Mouse (Mus musculus) cerebral cortex, adult 2 months (tissue): Measurements from ENCODE around the gene Hoxc11.

Experiments
- WGBS: fragments of 180-500 bp; shearing (Covaris S2); methylation state at CpG from one replicate; pipeline ENCODE4 v1.1.7; 2018; 5-methylcytosine and 5-hydroxymethylcytosine counted together

Gene Hoxc11

DNA sequence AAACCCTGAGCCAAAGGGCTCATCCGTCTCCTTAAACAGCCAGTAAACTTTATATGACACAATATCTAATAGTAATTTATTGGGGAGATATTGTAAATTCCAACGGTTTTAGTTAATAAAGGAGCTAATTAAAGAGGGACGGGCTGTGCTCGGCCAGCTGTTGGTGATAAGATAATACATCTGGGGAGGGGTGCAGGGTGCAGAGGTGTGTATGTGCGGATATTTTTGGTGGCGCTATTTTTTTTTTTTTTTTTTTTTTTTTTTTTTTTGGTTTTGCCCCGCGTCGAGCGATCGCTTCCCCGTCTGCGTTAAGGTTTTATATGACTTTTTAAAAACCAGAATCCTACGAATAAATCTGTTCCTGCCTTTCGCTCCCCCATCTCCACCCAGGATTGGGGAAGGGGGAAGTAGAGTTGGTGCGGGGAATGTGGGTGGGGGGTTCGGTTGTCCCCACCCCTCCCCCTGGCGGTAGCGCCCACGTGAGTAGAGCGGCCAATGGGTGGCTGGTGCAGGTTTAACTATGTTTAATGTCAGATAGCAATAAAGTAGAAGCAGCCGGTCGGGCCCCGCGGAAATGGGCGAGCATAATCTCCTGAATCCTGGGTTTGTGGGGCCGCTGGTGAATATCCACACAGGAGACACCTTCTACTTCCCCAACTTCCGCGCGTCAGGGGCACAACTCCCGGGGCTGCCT lies 17.8 kb upstream of the Hoxc11 start, which contains the start of gene Hoxc12:
Hoxc12 (plus strand) TSS at position 479 of the 694 bp plus-strand sequence.
- WGBS, result 2% methylated on average over 31 of the region's 31 CpGs

DNA sequence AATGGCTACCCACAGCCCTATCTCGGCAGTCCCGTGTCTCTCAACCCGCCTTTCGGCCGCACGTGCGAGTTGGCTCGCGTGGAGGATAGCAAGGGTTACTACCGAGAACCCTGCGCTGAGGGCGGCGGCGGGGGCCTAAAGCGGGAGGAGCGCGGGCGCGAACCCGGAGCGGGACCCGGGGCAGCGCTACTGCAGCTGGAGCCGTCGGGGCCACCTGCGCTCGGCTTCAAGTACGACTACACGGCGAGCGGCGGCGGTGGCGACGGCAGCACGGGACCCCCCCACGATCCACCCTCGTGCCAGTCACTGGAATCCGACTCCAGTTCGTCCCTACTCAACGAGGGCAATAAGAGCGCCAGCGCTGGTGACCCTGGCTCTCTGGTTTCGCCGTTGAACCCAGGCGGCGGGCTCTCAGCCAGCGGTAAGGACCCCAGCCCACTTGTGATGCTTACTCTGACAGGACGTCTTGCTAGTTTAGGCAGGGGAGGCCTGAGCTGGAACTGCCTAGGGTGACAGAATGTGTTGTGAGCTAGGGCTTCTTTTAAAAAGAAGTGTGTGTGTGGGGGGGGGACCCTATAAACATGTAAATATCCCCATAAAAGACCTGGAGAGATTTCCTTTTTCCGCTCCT lies 17.1 kb upstream of the Hoxc11 start:
- WGBS, result 3% methylated on average over 50 of the region's 50 CpGs

DNA sequence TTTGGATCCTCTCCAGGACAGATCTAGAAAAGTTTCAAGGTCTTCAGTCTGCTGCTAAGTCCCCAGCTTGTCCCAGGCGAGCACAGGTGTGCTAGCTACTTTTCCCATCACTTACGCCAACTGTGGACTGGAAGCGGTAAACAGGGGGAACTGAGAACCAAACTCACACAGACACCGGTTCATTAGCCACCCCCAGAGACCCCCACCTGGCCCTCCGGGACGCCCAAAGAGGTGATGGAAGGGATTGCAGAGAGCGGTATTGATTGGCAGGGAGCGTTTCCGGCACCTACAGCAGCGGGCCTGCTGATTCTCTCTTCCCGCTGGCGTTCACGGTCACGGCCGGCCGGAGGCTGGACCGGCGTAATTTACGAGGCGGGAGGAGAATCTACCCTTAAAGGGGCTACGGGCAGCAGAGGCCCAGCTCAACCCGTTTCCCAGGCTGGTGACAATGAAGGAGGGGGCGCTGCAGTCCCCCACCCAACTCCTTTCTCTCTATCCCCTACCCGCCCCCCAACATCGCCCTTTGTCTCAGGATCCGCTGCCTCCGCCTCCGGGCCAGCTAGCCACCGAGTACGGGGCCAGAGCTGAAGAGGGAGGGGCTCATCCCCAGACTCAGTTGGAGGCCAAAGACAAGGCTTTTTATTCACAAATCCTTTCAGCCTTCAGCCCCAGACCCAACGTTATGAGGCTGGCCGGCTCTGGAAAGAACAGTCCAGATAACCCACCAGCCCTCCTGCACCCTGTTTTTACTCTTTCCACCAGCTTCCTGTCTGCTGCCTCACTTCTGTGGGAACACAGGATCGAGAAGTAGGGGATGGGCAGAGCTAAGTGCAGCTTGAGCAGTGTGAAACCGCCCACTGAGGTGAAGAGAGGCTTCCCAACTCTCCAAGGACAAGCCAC lies 14.7 kb upstream of the Hoxc11 start:
- WGBS, result 2% methylated on average over 34 of the region's 34 CpGs

DNA sequence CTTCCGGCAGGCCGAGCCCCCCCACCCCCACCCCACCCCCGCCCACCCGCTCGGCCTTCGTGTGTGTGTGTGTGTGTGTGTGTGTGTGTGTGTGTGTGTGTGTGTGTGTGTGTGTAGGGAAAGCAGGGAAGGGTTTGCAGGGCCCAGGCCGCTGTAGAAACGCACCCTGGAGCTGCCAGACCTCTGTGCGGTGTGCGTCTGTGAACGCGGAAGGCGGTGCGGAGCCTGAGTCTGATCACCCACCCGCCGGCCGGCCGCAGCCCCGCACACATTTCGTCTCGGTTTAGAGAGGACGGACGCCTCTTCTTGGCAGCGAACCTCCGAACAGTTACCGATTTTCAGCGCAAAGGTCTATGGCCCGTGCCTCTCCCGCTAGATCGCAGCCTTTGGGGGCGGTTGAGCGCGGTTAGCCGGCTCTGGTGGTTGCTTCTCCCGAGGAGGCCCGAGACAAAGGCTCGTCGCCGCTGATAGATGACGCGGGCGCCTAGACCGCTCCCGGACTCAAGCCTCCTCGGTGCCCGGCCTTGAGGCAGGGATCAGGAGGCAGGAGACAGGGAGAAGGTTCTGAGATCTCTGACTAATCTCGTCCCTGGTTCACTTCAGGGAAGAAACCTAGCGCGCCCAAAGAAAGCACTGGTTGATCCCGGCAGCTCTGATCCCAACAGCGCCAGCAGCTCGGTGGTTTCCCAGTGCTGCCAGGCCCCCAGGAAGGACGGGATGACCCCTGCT lies 11.3 kb upstream of the Hoxc11 start:
- 2% methylated on average over 51 of the region's 53 CpGs for WGBS

DNA sequence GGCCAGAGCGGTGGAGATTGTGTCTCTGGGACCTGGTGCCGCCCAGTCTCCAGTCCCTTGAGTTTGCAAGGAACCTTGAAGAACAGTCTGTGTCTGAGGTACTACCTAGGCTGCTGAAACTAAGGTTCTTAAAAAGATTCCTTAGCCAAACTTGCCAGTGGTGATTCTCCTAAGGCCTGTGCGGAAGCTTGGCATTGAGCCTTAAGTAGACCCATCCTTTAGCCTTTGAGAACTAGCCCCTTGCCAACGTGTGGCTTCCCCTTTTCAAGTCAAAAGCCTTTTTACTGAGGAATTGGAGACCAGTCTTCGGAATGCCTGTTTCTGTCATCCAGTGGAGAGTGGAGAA lies 10.8 kb upstream of the Hoxc11 start:
- whole genome bisulfite sequencing, result 8% methylated on average over 5 of the region's 5 CpGs

DNA sequence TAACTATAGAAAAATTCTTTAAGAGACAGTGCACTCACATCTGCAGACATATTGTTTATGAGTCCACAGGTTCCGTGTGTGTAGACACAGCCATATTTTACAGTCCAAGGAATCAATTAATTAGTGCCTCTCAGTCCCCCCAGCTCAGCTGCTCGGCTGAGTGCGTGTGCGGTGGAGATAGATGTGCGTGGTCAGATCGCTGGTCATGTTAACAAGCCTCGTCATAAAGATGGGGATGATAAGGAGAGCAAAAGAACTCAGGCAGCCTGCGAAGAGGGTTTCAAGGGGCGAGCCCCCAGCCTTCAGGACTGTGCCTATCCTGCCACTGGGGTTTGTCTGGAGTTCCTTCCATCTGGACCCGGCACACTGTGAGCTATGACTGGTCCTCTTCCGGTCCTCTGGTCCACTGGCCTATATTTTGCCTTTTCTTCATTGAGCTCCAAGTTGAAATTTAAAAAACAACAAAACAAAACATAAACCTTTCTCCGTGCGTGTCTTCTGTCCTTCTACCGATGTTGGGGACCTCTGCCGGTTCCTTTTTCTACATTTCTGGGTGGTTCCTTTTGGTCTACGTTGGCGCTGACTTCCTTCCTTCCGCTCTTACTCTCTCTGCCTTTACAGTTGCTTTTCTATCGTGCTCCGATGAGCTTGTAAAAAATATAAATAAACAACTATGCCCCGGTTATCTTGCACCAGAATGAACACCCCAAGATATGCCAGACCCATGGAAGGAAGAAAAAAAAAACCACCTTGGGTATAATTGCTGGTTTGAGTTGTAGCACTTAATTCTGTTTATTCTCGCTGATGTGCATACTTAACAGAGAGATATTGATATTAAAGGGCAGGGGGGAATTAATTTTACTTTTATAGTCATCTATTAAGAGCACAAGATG lies 8.8 kb upstream of the Hoxc11 start:
- 17% methylated on average over 22 of the region's 22 CpGs for WGBS

DNA sequence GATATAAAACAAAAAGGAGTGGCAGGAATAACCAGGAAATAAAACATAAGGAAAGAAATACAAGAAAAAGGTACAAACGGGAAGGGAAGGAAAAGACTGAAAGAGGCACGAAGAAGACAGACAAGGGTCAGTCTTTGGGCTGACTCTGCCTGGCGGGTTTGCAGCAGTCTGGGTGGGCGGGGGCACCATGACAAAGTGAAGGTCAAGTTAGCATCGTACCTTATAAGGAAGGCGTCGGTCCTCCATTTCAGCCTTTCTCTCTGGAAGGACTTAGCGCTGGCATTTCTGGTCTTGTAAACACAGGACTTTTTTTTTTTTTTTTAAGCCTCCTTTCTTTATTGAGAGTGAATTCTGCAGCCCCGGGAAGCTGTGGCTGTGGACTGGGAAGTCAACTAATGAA lies 7.0 kb upstream of the Hoxc11 start:
- 12% methylated on average over 9 of the region's 9 CpGs for WGBS

DNA sequence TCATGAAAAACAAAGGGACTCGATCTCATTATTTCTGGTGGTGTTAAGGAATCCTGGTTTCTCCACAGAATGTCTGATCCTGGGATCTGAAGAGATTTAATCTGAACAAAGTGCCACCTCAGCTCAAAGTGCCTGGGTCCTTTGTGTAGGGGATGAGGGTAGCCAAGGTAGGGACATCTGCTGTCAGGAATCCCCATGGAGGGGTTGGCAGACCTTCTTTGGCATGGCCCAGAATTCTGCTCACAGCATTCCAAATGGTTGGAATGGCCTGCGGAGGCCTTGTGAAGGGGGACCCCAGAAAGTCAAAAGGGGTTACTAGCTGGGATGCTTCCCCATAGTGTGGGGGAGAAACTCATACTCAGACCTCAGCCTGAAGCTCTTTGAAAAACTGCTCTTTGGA lies 5.4 kb upstream of the Hoxc11 start:
- 18% methylated on average over 2 of the region's 2 CpGs for WGBS

DNA sequence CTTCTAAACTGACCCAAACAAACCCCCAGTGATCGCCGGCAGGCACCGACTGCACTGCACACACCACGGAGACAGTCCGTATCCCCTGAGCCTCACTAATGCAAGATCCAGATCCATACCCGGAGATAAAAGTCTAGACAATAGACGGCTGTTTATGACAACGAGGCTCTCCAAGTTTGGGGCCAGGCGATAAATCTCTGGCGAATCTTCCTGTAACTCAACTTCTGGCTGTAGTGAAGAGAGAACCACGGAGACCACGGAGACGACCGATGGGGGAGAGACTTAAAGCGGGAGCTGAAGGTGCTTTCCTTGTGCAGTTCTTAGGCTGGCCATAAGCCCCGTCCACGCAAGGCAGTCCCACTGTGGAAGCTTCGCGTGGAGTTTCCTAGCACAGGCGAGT lies 4.5 kb upstream of the Hoxc11 start:
- 3% methylated on average over 20 of the region's 20 CpGs for WGBS

DNA sequence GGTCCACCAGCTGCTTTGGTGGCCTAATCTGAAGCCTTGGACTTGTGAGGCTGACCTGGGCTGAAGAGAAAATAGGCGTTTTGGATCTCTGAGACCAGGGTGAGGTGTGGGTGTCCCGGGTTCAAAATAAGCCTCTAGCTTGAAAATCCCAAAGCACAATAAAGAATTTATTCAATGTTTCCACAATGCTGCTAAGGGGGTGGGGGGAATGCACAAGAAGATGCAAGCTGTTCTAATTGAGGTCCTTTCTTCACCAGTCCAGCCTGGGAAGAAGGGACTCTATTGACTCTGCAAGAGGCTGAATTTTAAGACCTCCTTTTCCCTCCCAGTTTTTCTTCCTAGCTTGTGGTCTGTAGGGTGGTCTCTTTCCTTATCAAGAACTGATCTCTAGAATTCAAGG lies 3.4 kb upstream of the Hoxc11 start:
- 11% methylated on average over 2 of the region's 2 CpGs for WGBS

DNA sequence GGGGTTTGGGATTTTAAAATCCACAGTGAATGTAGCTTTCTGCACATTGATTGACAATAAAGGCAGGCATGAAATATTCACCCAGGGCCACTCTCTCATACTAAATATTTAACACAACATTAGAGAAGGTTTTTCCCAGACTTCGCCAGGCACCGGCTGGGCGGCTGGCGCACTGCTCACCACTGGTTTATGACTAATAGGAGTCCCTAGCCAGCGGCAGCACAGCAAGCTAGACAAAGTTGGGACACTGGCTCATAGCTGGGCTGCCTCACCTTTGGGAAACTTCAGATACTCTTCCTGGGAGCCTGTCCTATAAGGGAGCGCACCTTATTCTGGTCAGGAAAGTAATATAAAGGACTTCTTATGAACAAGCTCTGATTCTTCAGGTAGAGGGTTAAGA lies 666 bp upstream of the Hoxc11 start:
- WGBS, result 7% methylated on average over 6 of the region's 6 CpGs

DNA sequence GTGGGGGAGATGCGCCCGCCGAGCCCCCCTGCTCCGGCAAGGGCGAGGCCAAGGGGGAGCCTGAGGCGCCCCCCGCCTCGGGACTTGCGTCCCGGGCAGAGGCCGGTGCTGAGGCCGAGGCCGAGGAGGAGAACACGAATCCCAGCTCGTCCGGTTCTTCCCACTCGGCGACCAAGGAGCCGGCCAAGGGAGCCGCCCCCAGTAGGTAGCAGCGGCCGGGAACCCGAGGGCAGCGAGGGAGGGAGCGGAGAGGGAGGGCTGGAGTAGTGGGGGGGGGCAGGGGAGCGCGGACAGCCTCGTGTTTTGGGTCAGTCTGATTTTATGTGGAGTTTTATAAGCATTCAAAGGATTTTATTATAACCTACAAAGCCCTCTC lies 768 bp downstream of the Hoxc11 start:
- WGBS, result 2% methylated on average over 28 of the region's 28 CpGs

DNA sequence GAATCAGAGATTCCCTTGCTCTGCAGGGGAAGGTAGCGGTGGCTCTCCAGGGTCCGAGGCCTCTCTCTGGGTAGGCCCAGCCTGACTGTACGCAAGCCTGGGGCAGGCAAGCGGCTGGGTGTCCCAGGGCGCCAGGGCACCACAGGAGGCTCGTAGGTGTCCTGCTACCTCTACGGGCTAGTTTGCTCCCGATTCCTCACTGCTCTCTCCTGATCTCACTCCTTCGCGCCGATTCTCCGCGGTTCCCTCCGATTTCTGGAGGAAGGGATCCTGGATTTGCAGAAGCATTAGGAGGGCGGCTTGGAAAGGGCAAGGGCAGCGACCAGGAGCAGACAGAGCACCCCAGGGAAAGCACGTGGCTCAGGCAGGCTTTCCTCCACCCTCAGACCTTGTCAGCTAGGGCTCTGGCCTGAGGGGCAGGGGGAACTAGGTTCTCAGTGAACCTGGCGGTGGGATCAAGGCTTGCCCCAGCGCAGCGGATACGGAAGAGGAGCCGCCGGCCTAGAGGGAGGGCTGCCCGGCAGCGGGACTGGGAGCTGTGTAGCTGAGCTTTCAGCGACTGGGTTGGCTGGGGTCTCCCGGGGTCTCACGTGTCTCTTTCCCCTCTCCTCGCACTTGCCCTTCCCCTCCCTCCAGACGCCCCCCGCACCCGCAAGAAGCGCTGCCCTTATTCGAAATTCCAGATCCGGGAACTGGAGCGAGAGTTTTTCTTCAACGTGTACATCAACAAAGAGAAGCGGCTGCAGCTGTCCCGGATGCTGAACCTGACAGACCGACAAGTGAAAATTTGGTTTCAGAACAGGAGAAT lies 1.8 kb downstream of the Hoxc11 start:
- 2% methylated on average over 40 of the region's 40 CpGs for whole genome bisulfite sequencing

DNA sequence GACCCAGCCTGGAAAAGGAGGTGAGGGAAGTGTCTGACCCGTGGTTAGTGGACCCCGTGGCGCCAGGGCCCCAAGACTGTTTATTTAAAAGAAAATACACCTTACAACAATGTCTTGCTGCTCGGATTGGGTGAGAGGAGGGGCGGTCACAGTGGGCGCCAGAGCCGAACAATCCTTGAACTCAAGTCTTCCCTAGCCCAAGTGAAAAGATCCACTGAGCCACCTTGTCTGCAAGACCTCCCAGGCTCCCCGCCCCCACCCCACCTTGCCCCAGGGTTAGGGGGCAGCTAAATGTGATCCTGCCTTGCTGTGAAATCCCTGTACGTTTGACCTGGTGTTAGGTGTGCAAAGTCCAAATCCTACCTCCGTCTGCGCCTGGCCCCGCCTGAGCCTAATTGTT lies 2.7 kb downstream of the Hoxc11 start:
- 2% methylated on average over 12 of the region's 12 CpGs for WGBS

DNA sequence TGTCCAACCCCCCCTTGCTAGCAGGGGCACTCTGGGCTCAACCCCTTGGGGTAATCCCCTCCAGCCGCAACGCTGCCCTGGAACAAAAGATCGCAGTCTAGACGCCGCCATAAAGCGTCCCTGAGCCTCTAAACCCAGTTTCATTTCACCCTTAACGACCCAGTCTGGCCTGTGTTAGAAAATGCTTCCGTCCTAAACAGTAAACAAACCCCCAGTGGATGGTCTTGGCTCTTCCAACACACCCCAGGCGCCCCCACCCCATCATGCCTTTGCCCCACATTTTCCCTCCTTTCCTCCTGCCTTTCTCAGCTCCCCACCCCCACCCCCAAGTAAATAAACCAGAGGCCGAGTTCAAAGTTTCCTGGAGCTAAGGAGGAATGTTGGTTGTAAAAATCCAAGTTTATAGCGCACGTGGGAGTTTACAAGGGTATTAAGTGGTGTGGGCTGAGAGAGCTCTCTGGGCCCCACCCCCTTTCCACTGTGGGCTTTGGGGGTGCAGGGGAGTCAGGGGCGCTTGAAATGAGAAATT lies 5.5 kb downstream of the Hoxc11 start:
- WGBS, result 3% methylated on average over 13 of the region's 13 CpGs

DNA sequence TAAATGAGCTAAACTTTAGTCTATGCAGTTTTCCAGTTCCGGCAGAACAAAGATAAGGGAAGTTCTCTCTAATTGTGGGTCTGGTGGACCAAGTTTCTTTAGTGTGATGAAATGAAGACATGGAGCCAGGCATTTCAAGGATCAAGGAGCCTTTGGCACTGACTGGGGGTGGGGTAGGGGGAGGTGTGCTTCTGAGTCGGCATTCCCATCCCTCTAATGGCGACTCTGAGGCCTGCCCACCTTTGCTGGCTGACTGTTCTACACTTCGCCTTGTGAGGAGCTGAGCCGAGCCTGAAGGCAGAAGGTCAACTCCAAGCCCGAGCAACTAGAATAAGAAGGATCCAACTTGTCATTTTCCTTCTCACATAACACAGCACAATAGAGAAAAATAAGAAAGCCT lies 7.5 kb downstream of the Hoxc11 start:
- WGBS, result 3% methylated on average over 6 of the region's 6 CpGs

DNA sequence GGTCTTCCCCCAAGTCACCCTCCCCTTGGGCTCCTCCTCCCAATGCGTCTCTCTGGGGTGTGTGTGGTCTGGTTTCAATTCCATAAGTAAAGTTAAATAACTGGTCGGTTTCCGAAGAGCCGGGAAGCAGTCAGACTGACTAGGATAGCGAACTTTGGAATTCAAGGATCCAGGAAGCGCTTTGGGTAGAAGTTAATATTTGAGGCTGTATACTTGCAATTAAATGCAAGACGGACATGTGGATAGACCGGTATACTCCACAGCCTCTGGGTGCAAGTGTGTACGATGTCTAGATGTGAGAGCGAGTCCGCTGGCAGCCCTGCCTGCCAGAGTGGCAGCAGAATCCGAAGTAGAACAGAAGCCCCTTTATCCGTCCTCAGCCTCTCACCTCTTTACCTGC lies 8.3 kb downstream of the Hoxc11 start:
- WGBS, result 6% methylated on average over 13 of the region's 13 CpGs

DNA sequence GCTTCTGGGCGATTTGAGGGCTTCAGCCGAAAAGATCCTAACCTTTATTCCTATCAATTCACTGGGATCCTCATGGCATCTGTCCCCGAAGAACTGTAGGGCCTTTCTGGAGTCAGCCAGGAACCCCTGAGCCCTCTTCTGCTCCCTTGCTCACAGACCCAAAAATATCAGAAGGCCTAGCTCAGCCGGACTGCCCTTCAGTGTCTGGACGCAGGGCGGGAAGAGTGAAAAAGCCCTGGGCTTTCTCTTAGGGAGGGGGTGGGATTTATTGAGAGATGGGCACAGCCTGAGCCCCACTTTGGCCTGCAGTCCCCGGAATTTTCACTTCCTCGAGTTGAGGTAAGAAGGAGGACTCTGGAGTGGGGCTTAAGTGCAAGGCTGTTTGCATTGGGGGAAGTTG lies 9.0 kb downstream of the Hoxc11 start:
- 5% methylated on average over 8 of the region's 8 CpGs for WGBS

DNA sequence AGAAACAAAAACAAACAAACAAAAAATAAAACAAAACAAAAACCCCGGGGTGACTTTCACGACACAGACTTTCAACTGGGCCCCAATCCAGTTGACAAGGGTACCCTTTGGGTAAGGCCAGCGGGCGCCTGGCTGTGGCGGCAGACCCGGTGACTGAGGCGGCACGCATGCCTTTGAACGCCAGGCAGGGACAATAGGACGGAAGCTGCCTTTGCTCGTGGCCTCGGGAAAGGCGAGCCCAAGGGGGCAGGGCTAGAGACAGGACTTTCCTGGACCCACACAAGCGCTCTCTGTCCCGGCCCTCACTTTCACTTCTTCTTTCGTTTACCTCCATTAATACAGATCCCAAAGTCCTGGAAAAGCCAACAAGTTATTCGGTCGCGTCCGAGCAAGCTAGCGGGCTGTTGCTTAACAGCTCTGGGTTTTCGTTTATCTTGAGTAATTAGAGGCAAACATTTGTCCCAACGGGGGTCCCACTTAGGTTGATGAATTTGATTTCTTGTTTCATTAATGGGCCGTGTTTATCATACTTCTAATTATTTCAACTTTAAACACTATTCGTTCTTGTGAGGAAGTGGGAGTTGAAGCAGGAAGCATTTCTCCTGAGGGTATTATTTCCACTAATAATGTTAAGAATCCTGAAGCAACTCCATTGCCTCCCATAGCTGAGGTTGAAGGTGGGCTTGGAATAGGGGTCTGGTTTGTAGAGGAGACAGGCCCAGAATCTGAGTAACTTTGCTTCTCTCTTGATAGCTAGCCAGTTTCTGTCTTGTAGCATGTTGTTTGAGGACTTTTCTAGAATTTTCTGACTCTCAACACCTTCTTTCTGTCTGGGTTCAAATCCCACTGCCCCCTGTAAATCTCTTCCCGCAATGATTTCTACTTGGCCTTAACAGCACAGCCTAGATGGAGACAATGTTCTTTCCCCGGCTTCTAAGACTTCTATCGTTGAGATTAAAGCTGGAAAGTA lies 9.7 kb downstream of the Hoxc11 start:
- WGBS, result 4% methylated on average over 28 of the region's 28 CpGs
